ENCODE assay signal across 8 mouse cellular contexts in the genomic region with DNA sequence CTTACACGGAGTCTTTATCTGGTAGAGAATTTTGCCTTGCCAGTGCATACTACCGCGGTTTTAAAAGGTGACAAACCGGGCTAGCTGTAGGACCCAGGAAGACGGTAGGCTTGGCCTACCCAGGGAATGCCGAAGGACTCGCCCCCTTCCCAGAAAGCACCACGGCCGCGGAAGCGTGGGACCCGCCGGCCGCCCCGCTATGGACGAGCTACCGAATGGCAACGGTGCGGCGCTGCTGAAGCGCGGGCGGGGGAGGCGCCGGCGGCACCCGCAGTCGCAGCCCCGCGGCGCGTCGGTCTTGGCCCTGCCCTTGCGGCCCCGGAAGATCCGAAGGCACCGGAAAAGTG. TPM values are rescaled to one million over a fixed set of nuclear protein-coding genes. Genes with fewer than 3 reads are reported as not detected.
DNase-seq lines count a peak whose midpoint lies in the region; ATAC-seq and TF ChIP-seq lines count a peak whose summit lies in the region.

A gene (plus strand): TSS at position 116 of the 347 bp plus-strand sequence.

- DNase-seq in ES-CJ7 (ENCODE audit: low read depth, low spot score) = peak; percentile 80
- DNase-seq in cerebellum, adult 11-12 months = peak; percentile 83
- peak; percentile 72 for DNase-seq in heart, postnatal 25 days (ENCODE audit: low spot score)
- peak; percentile 84 to 91 for DNase-seq in layer of hippocampus, adult 18-20 months (ENCODE audit: low spot score in 2 of 2)
- DNase-seq in lung, adult 2 months = peak; percentile 80
- DNase-seq in thymus, adult 2 months = peak; percentile 81

- peak within 1 kb of the TSS; percentile 74 for H3K9ac ChIP-seq in forebrain, embryonic 15.5 days (replicated peaks)

- no peaks in the 10 kb centered on the region for H3K27me3 ChIP-seq in forebrain, embryonic 15.5 days
- H3K27me3 ChIP-seq in thymus, adult 2 months (ENCODE audit: control insufficient read depth, insufficient read depth, low read length) = no peaks in the 10 kb centered on the region

- peak; percentile 62; the same call in 1 of the 2 replicates for TF ChIP-seq POLR2A in lung, adult 2 months (IDR thresholded peaks at IDR 0.05; ENCODE audit: borderline replicate concordance, extremely low read depth, low read depth, low read length)
- TF ChIP-seq POLR2A in thymus, adult 2 months (IDR thresholded peaks at IDR 0.05; ENCODE audit: control insufficient read depth, extremely low read depth, insufficient read depth, low read length, poor library complexity) = peak; percentile 76; the same call in 1 of the 2 replicates

- H3K4me2 ChIP-seq in forebrain, embryonic 15.5 days (replicated peaks) = peak within 1 kb of the TSS; percentile 72

- H3K9me3 ChIP-seq in forebrain, embryonic 15.5 days = no peaks in the 10 kb centered on the region

- peak; percentile 97 for ATAC-seq in forebrain, embryonic 15.5 days (replicated peaks)
- ATAC-seq in neutrophil, adult 5-6 weeks (ENCODE audit: extremely low read depth, insufficient number of reproducible peaks, low FRiP score, poor library complexity, severe bottlenecking) = peak; percentile 69

- TF ChIP-seq CTCF in lung, adult 2 months (IDR thresholded peaks at IDR 0.05; ENCODE audit: insufficient read depth, low read length) = no peak
- TF ChIP-seq CTCF in thymus, adult 2 months (IDR thresholded peaks at IDR 0.05; ENCODE audit: borderline replicate concordance, control insufficient read depth, extremely low read depth, insufficient read depth, low read length, poor library complexity) = peak; percentile 35; the same call in 1 of the 2 replicates

- intact Hi-C loops in heart, postnatal 25 days (cut with DNase I) = loop anchor here (2.0 kb wide), 1 partner anchor 30 kb away; a partner anchor contains a TSS

- whole genome bisulfite sequencing in forebrain, embryonic 15.5 days = 0% methylated on average over 37 of the region's 37 CpGs
- WGBS in lung, adult 2 months = under 1% methylated on average over 37 of the region's 37 CpGs
- under 1% methylated on average over 37 of the region's 37 CpGs for WGBS in thymus, adult 2 months

- peaks cover 31% of the 10 kb centered on the region for H3K4me1 ChIP-seq in forebrain, embryonic 15.5 days
- H3K4me1 ChIP-seq in lung, adult 2 months (ENCODE audit: control insufficient read depth, insufficient read depth, low read length) = peaks cover 8% of the 10 kb centered on the region; the same call in 1 of the 2 replicates
- H3K4me1 ChIP-seq in thymus, adult 2 months (replicated peaks; ENCODE audit: control insufficient read depth, insufficient read depth, low read length) = peaks cover 17% of the 10 kb centered on the region

- 0 out of 2 replicates have a peak, but pooled peaks cover 1% of the 10 kb centered on the region for H3K36me3 ChIP-seq in forebrain, embryonic 15.5 days
- H3K36me3 ChIP-seq in thymus, adult 2 months (ENCODE audit: control insufficient read depth, insufficient read depth, low read length) = 0 out of 2 replicates have a peak, but pooled peaks cover 3% of the 10 kb centered on the region

- peak within 1 kb of the TSS; percentile 72 for H3K4me3 ChIP-seq in forebrain, embryonic 15.5 days
- H3K4me3 ChIP-seq in lung, adult 2 months (replicated peaks; ENCODE audit: extremely low read depth, low read depth, low read length) = peak within 1 kb of the TSS; percentile 76
- H3K4me3 ChIP-seq in thymus, adult 2 months (ENCODE audit: control insufficient read depth, insufficient read depth, low read length) = peak within 1 kb of the TSS; percentile 86

- H3K27ac ChIP-seq in forebrain, embryonic 15.5 days (replicated peaks) = peak within 1 kb of the TSS; percentile 81
- H3K27ac ChIP-seq in thymus, adult 2 months (ENCODE audit: control insufficient read depth, insufficient read depth, low read length) = no peak within 1 kb of the TSS

RNA-seq across cellular contexts. Expression of the gene that starts here (rescaled TPM):
- 13.0 and 13.7 TPM in 2 replicates for polyA plus RNA-seq in forebrain, embryonic 15.5 days (2015; fragmentation: Nextera tagmentation; extraction: Ambion mirVana)
- 1 to 10 TPM; 5.2 to 5.5 TPM for total RNA-seq in heart, postnatal 25 days (2021)
- 10 to 100 TPM; 15.7 to 16.9 TPM for total RNA-seq in layer of hippocampus, adult 18-20 months (2021)
- polyA plus RNA-seq in lung, adult 2 months (2012; rRNA removed) = 19.1 and 29.8 TPM in 2 replicates
- 9.5 and 11.4 TPM in 2 replicates for total RNA-seq in neutrophil, adult 5-6 weeks (2017)
- polyA plus RNA-seq in thymus, adult 2 months (2012; rRNA removed) = 23.9 and 32.9 TPM in 2 replicates
